Mouse (Mus musculus) cerebellum, postnatal 25 days (tissue): ENCODE results near the gene Txlng.
"Not testable (repeated sequence)": the region's sequence is repeated elsewhere in the genome, so short reads cannot be mapped to it uniquely, and the experiment has no call there.

Experiments
- DNase-seq, 2 experiments: peaks; one replicate each; pipeline ENCODE4 v3.0.0; 2021; ENCODE audit warnings: mixed read lengths in 2 of 2

Gene Txlng

DNA sequence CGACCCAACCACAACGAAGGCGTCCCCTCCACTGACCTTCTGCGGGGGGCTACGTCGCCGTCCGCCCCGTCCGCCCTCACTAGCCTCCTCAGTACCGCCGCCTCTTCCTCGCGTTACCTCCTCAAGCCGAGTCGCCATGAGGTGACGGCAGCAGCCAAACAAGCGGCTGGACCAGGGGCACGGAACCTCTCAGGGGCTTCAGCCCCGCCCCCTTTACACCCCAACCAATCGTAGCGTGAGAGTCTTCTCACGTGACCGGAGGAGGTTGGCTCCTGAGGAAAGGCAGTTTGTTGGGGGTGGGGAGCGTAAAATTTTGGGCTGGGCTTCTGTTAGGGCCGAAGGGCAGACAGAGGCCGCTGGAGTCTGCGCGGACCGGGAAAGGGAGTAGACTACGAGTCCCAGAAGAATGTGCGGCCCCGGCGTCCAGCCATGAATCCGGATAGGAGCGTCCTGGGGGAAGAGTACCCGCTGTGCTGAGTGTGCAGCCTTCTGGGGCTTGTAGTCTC lies at the start of gene Txlng:
Txlng (minus strand) TSS at position 252 of the 506 bp plus-strand sequence.
- peak; percentile 91 to 95 for DNase-seq

DNA sequence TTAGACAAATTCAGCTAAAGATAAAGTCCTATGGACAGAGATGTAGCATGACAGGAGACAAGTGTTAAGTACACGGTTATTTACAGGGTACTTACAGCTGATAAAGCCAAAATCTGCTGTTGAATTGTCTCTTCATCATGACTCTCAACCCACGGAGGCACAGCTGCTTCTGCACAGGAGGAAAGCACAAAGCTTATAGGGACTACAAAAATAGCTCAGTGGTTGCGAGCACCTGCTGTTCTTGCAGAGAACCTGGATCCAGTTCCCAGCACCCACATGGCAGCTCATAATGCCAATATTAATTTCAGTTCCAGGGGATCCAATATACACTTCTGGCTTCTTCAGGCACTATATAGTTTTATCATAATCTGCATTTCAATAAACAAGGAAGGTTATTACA lies 49.0 kb upstream of the Txlng start:
- DNase-seq = no peak

DNA sequence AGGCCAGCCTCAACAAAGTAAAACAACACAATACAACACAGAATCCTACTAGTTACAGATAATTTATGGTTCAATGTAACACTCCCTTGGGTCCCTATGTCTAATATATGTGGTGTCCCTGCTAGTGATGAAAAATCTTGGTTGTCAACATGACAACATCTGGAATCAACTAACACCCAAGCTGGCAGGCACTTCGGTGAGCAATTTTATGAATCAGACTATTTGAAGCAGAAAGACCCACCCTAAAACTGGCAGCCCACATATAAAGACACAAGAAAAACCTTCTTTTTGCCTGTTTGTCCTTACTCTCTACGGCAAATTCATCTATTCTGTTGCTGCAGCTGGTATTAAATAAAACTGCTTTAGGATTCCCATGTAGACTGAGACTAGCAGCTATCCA lies 44.5 kb upstream of the Txlng start:
- DNase-seq = no peak

DNA sequence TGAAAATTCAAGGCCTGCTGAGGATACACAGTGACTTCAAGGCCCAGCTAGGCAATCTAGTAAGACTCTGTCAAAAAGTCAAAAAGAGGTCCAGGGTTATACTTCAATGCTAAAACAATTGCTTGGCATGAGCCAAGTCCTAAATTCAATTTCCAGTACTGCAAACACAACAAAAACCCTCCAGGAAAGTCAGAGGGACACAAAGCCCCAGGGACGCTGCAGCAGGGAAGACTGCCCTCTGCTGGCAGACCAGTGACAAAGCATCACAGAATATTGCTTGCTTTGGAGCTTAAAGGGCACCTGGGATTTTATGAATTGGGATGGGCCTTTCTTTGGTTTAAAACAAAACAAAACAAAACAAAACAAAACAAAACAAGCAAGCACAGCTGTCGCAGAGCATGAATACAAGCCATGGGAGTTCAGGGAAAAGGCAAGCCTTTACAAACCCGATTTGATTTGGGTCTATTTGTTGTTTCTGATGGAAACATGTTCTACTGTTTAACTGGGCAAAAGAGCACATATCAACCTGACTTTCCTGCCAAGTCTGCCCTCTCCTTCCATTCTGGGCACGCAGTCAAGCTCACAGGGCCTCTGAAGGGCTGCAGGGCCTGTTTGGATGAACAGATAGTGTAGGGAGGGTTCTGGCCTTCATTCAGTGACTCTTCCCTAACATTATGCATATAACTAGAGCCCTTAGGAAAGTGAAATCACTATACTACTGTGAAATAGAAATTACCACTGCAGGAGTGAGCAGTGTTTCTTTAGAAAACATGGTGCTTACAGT lies 42.7 kb upstream of the Txlng start:
- DNase-seq = peak; percentile 37 to 57

DNA sequence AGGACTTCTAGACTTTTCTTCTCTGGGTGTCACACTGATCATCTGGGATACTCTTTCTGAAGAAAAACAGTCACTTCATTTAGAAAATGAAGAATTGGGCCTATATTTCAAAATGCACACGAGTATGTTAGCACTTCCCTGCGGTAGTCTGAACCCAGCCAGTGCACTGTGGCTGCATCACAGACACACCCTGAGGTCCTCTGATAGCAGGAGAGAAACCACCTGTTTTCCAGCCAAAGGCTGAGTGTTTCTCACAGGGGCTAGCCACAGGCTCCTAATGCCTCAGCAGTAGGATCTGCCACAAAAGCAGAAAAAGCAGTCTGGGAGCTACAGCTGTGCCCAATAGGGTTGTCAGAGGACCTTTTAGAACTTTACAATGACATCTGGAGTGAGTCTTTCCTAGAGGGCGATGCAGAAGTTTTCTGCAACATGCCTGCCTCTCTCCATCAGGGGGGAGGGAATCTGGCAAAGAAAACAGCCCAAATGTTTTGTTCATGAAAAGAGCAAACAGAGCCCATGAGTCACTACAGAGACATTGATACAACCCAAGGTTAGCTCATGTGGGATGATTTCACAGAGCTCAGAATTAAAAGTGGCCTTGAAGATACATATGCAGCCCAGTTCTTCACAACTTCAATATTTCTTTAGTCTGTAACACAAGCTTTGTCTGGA lies 39.2 kb upstream of the Txlng start:
- DNase-seq = no peak

DNA sequence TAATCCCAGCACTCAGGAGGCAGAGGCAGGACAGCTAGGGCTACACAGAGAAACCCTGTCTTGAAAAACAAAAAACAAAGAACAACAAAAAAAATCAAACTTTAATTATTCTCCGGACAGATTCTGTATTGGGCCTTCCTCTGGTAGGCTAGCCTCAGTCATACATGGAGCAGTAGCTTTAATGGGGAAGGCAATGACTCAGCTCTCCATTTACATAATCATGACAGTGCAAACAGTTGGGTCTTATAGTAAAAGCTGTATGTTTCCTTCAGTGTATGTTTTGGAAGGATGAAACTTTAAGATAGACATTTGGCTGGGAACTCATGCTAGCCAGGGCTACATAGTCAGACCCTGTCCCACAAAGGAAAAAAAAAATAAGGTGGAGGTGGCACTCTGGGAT lies 19.4 kb upstream of the Txlng start:
- DNase-seq = no peak

DNA sequence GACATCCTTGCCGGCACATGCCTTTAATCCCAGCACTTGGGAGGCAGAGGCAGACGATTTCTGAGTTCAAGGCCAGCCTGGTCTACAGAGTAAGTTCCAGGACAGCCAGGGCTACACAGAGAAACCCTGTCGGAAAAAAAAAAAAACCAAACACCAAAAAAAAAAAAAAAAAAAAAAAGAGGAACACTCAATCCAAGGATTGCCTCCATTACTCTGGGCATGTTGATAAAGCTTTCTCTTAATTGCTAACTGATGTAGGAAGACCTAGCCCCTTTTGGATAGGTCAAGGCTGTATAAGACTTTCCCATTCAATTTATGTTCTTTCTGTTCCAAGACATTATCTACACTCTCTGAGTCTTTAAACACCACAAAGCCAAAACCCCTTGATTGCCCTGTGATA lies 16.3 kb upstream of the Txlng start:
- DNase-seq = no peak

DNA sequence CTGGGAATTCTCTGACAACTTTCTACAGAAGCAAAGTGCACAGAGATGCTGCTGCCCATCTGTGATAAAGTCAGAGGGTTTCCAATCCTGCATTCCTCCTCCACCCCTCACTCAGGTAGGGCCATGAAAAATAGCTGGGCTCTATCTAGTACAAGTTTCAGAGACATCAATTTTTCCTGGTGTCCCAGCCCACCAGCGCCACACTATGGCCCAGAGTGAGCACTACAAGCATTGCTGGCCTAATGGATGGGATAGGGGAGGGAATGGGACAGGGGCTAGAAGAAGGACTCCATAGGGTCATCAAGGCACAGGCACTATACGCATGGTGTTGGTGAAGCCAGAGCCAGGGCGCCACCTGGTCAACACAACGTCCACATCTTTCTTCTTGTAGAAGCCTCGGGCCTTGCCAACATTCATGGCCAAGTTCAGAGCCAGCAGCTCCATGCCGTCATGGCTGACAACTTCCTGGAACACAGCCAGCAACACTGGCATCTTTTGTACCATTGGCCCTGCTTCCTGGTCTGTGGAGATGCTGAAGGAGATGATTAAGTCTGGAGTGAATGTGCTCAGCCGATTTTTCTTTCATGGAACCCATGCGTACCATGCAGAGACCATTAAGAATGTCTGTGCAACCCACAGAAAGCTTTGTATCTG lies 15.3 kb upstream of the Txlng start:
- peak in 1 of 2 experiments; percentile 7 for DNase-seq

DNA sequence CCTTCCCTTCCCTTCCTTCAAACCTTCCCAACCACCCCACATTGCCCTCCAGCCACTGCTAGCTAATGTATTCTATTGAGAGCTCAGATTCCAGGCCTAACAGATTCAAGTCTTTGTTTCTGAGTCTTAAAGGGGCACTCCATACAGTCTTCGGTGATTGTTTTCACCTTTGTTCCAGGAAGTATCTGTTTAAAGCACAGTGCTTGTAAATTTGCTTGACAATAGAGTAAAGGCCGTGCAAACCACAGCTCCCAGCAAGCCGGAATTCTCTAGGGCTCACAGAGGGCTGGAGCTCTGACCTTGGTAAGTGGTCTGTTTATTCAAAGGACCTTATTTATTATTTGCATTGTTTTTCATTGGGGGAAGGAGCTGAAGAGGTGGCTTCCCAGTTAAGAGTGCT lies 2.8 kb upstream of the Txlng start:
- no peak for DNase-seq

DNA sequence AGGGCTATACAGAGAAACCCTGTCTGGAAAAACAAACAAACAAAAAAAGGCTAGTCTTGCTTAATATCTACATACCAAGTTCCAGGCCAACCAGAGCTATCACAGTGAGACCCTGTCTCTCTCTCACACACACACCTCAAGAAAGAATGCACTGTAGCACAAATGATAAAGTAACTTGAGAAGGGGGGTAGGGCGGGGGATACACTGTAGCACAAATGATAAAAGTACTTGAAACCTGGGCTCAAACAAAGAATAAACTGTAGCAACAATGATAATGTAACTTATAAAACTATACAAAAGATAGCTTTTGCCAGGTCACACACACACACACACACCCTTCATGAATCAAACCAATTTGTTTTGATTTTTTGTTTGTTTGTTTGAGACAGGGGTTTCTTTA lies 2.3 kb upstream of the Txlng start:
- no peak for DNase-seq

DNA sequence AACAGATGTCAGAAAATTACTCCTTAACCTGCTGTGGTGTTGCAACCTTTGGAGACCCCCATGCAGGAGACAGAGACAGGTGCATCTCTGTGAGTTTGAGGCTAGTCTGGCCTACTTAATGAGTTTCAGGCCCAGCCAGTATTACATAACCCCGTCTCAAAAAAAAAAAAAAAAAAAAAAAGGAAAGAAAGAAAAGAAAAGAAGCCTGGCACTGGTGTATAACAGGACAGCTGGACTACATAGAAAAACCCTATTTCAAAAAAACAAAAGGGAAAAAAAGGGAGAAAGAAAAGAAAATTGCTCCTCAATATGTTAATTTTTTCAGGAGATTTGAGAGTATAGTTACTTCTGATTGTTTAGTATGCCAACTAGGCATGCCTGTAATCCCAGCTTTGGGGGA lies 1.8 kb upstream of the Txlng start:
- DNase-seq = no peak

DNA sequence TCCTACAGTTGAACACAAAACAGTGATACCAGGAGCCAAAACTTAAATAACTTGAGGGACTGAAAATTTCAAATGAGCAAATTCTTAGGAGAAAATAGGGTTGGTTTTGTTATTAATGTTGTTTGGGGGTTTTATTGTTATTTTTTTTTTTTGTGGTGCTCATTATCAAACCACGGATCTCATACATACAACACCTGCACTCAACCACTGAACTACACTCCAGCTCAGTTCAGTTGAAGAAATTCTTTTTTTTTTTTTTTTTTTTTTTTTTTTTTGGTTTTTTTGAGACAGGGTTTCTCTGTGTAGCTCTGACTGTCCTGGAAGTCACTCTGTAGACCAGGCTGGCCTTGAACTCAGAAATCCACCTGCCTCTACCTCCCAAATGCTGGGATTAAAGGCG lies 1.1 kb upstream of the Txlng start:
- not testable (repeated sequence) for DNase-seq

DNA sequence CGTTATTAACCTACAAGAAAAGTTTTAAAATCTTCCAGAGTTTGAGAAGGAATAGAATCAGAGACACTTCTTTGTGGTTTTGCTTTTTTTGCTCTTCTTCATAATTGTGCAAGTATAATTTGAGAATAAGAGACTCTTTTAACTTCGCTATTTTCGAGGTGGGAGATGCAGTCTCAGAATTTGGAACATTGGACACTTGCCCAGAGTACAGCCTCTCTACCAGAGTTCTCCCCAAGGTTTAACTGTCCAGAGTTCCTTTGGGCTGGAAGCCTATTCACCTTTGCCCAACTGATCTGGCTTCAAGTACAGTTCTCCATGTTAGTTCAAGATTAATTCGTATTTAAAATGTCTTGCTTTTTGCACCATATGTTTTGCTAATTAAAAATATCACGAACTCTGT lies 487 bp upstream of the Txlng start:
- DNase-seq = no peak

DNA sequence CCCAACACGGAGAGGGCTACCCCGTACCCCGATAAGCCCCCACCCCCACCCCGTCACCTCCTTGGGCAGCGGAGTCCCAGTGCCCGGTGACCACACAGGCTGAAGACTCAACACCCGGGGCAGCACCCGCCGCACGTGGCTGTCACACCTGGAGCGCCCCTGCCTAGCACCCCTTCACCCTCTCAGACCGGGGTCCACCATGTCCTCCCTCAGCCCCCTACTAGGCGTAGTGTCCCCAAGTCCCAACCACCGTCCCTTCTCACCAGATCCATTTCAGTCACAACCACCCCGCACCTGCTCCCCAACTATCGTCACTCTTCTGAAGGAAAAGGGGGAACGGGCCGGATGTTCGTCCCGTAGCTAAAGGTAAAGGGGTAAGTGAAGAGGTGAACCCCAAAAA lies 471 bp downstream of the Txlng start:
- DNase-seq = no peak

DNA sequence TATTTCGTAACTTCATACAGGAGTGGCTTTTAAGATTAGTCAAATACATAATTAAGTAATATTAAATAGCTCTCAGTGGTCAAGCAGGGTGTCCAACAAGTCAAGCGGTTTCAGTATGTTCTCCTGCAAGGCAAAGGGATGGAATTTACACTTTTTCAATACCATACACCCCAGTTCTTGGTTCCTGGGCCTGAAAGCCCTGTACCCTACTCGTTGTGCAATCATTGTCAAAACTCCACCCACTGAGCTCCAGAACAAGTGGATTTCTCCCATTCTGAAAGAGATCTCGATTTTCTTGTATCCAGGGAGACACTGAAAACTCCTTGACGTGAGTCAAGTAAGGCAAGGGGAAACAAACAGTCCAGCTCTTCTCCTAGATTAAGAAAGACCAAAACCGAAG lies 1.2 kb downstream of the Txlng start:
- no peak for DNase-seq

DNA sequence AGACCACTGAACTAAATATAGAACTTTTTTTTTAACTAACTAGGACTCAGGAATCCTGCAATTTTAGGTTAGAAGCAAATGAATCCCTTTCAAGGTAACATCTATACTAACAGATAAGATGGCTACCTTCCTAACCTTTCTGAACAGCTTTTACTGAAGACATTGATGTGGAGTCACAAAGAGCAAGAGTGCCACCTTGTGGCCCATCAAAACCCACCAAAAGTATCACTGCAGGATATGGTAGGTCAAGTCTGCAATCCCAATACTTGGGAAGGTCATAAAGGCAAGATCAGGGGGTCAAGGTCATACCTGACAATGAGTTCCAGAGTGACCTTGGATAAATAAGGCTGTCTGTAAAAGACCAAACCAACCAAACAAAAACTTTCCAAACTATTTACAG lies 28.9 kb downstream of the Txlng start:
- DNase-seq = peak; percentile 52 to 73

DNA sequence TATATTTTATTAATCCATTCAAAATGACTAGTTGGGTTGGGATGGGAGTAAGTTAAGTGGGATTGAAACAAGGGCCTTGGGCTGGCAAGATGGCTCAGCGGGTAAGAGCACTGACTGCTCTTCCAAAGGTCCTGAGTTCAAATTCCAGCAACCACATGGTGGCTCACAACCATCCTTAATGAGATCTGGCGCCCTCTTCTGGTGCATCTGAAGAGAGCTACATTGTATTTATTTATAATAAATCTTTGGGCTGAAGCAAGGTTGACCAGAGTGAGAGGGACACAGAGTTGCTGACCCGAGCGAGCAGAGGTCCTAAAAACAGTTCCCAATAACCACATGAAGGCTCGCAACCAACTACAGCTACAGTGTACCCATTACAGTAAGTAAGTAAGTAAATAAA lies 37.9 kb downstream of the Txlng start:
- not testable (repeated sequence) for DNase-seq

DNA sequence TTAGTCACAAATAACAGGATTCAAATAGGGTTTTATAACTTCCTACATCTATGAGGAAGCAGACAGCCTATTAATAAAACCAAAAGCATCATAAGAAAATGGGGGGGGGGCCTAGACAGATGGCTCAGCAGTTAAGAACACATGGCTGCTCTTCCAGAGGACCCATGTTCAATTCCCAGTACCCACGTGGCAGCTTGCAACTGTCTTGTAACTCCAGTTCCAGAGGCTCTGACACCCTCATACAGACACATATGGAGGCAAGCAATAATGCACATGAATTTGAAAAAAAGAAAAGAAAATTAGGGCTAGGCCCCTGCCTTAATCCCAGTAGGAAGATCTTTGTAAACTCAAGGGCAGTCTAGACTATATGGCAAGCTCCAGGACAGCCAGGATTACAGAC lies 40.9 kb downstream of the Txlng start:
- no peak for DNase-seq

DNA sequence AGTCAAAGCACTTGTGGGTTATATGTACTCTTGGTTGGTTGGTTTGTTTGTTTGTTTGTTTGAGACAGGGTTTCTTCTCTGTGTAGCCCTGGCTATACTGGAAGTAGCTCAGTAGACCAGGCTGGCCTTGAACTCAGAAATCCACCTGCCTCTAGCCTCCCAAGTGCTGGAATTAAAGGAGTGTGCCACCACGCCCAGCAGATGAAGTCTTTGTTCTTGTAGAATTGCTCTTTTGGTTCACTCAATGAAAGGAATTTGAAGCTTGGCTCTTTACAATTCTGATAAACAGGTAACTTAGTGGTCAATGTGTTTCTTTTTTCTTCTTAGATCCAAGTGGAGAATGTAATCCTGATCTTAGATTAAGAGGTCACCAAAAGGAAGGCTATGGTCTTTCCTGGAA lies 58.5 kb downstream of the Txlng start:
- no peak for DNase-seq

DNA sequence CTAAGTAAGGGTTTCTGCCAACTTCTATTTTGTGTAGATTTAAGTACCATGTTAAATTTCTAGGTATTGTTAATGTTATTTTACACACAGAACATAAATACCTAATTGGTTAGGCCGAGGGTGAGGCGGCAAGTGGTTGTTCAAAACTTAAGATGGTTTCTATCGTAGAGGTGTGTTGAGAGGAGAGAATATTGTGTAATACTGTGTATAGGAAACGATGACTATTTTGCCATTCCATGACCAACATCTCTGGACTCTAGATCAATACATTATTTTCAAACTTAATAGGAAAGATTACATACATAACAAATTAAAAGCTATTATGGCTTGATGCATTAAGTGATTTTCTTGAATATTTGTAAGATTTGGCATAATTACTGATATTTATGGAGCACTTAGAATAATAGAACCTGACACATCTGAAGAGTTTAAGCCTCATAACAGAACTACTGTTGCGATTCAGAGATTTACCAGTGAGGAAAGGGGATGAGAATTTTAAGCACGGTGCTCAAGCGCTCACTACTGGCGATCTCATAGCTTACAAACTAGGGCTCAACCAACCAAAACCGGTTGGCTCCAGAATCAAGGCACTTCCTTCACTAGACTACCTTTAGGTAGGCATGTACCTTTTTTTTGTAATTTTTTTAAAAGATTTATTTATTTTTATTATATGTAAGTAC lies 67.4 kb downstream of the Txlng start:
- no peak for DNase-seq

DNA sequence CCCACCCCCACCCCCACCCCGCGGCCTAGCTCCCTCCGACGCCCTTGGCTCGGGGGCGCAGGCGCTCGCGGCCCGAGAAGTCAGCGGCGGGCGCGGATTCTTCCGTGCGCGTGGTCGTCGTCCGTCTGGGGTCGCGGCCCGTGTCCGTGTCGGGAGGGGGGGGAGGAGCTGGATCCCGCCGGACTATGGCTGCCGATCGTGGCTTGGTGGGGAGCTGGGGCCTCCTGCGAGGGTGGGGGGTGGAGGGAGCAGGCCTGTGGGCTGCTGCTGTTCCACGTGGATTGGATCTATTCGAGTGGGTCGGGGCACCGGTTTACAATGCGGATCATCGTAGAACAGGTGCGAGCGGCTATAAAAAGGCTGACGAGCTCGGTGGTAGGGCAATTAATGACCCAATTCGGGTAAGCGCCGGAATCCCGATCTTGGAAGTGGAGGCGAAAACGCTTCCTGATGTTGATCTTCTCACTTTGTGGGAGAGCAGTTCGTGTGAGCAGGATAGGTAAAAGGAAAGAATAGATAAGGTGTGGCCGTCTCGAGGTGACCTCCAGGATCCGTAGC lies 68.2 kb downstream of the Txlng start:
- DNase-seq = peak; percentile 37 to 58

DNA sequence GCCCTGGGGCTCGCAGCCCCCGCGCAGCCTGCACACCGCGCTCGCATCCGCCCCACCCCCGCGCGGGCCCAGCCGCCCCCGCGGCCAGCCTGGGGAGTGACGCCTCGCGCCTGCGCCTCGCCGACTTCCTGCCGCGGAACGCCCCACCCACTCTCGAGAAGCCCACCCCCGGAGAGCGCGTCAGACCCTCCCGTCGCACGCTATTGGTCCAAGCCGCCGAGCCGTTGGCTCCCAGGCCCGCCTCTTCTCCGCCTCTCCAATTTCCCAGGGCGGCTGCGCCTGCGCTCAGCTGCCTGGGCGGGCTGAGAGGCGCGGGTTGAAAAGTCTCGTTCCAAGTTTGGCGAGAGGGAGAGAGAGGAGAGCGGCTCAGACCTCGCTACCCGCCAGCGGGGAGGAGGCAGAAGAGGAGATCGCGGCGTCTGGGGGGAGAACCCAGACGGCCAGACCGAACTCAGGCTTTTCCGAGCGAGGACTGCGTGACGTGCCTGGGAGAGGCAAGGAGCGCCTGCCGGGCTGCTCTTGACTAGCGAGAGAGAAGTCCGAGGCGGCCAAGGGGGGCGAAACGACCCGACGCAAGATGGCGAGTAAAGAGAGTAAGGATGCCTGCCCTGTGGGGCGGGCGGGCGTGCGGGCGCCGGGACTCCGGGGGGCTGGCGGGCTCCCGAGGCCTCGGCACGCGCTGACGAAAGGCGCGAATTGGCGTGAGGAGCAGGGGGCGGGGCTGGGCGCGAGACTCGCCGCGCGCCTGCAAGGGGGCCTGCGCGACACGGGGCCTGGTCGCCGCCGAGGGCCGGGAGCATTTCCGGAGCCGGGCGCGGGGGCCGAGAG lies 68.9 kb downstream of the Txlng start, which contains the start of gene Rbbp7:
Rbbp7 (plus strand) TSS at position 288 of the 828 bp plus-strand sequence.
- DNase-seq = peak; percentile 89 to 95
